Mouse (Mus musculus) megakaryocyte progenitor cell, adult 5-6 weeks (primary cell): ENCODE results near the gene Hc. TPM values are rescaled to one million over a fixed set of nuclear protein-coding genes. Genes with fewer than 3 reads are reported as not detected.
A peak's percentile ranks its signal among the peaks of the same experiment; 100 is the strongest.

Source experiments
- ATAC-seq: replicated peaks from 2 replicates; pipeline ENCODE4 v1.8.0; 2016; ENCODE audit warnings: mild to moderate bottlenecking, moderate TSS enrichment, inconsistent platforms; ENCODE audit not compliant: poor library complexity
- total RNA-seq, 2 experiments: library from RNA; stranded (forward) in 1 of 2; stranded (reverse) in 1 of 2; fragments of 157-497, 149-512 nt in 1 of 2; fragments of 200-1000 nt in 1 of 2; gene quantifications; 2 replicates each; pipeline versions ENCODE4 v1.2.3 to v1.2.4; 2015 to 2017

Gene Hc
- total RNA-seq, 2 experiments from 2014 or later: not detected

- no peak for ATAC-seq
These were observed 83.0 kb downstream of the Hc start for GRCm38 (mm10) chr2:34978226-34978625.

DNA sequence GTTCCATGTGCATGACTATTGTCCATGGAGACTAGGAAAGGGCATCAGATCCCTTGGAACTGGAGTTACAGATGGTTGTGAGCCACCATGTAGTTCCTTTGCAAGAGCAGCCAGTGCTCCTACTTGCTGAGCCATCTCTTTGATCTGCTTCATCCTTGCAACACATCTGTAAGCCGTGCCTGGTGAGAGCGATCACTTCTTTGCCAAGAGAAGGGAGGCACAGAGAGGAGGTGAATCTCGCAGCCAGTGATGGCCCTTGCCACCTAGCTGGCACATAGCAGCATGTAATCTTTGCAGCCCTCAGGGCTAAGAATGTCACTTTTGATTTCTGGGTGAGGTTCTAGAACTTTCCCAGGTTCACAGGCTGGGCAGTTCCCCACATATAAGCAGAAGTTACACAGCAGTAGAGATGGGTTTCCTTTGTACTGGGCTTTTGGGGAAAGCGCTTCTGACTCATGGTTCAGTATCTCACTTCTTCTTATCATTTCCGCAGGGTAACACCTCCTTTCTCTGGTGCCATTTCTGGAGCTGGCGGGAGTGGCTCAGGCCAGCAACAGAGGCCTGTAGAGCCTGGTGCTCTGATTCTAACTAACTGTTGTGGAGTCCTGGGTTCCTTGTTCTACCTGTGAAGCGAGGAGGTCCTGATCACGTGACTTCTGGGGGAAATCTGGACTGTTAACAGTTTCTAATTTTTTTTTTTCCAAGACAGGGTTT lies 84.1 kb downstream of the Hc start:
- peak; percentile 83 for ATAC-seq

DNA sequence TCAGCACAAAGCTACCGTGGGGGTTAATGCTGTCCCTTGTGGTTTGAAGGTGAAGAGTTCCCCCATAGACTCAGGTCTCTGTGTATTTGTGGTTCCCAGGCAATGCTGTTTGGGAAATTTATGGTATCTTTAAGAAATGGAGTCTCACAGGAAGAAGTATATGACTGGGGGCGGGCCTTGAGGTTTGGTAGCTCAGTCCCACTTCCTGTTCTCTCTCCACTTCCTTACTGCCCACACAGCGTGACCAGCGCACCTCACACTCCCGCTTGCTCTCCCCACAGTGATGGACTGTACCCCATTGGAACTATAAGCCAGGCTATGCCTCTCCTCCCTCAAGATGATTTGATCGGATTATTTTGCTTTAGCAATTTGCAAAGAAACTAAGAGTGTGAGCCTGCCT lies 84.8 kb downstream of the Hc start:
- peak; percentile 72 for ATAC-seq

GRCm38 (mm10) chr2:34973087-34973486 lies 88.2 kb downstream of the Hc start:
- no peak for ATAC-seq

GRCm38 (mm10) chr2:34971080-34971888 lies 90.0 kb downstream of the Hc start:
- no peak for ATAC-seq

- peak; percentile 76 for ATAC-seq
These were observed 91.0 kb downstream of the Hc start for GRCm38 (mm10) chr2:34970092-34970750.

DNA sequence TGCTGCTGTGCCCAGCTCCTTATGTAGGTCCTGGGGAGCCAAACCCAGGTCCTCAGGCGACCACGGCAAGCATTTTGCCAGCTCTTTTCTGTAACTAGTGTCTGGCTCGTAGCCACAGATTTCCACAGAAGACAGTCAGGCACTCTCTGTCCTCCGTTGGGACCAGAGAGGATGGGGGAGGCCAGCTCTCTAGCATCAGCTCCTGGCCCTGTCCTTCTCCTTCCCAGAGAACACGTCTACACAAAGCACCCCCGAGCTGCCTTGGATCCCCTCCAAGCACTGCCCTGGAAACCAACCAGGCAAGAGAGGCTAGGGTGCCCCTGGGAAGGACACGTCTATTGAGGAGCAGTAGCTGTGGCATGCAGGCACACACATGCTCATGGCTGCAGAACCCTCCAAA lies 92.1 kb downstream of the Hc start:
- no peak for ATAC-seq

DNA sequence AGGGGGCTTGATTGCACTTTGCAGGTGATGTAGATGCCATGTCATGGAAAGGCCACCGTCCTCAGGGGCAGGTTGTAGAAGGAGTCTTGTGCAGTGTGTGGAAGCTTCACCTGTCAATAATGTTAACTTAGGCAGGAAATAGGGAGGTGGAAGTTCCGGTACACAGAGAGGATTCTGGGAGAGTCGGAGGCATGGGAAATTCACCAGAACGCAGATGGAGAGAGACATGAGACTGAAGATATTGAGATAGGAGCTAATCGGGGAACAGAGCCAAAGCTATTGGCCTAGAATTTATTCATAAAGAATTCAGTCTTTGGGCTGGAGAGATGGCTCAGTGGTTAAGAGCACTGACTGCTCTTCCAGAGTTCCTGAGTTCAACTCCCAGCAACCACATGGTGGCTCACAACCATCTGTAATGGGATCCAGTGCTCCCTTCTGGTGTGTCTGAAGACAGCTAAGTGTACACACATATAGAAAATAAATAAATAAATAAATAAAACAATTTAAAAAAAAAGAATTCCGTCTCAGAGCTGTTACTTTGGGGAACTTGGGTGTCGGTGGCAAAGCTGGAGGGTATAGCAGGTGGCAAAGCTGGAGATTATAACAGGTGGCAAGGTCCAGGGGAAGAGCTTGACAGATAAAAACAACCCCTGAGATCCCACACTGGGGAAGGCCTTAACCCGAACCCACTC lies 94.8 kb downstream of the Hc start:
- no peak for ATAC-seq

DNA sequence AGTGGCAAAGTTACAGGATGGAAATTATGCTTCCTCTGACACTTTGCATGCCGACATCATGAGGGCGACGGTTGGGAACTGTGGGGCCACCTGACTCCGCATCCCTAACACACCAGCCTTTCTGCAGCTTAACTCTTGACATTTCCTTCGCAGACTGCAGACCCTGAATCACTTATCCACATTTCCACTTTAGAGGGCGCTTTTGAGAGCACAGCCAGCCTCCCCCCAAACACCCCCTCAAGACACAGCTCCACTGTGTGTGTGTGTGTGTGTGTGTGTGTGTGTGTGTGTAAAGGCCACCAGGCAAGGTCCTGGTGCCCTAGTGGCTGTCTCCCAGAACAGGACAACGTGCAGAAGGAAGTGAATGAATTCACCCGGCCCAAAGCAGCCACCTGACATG lies 95.4 kb downstream of the Hc start:
- ATAC-seq: no peak

DNA sequence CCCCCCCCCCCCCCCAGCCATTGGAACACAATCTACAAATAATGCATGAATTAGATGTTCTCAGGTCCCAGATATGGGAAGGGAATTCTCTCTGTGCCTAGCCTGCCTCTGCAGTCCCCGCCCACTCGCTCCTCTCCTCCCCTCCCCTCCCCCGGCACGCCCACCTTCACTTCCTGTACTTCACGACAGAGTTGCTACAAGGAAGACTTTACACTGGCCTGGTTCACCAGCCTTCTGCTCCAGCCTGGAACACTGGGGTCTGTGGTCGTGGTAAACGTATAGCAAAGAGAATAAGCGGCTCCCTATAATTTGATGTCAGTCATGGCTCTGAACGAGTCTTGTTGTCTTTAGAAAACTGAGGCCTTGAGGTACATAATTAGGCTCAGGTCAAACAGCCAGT lies 95.9 kb downstream of the Hc start:
- ATAC-seq: peak; percentile 64

- no peak for ATAC-seq
These were observed 96.6 kb downstream of the Hc start for GRCm38 (mm10) chr2:34964651-34965050.

DNA sequence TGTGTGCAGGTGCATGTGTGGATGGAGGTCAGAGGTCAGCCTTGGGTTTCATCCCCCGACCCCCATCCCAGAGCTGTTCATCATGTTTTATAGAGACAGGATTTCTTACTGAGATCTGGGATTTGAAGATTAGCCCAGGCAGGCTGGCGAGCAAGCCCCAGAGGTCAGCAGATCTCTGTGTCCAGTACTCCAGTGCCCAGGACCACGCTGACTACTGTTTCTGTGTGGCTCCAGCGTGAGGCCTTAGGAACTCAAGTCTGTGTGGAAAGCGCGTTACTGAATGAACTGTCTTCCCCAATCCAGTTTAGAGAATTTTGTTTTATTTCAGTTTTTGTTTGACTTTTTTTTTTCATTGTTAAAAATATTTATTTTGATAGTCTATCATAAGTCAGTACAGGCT lies 97.0 kb downstream of the Hc start:
- ATAC-seq: no peak

GRCm38 (mm10) chr2:34963371-34963956 lies 97.8 kb downstream of the Hc start:
- peak; percentile 66 for ATAC-seq

GRCm38 (mm10) chr2:34962893-34963292 lies 98.3 kb downstream of the Hc start:
- no peak for ATAC-seq

- ATAC-seq: no peak
These were observed 99.0 kb downstream of the Hc start for GRCm38 (mm10) chr2:34962211-34962610.

DNA sequence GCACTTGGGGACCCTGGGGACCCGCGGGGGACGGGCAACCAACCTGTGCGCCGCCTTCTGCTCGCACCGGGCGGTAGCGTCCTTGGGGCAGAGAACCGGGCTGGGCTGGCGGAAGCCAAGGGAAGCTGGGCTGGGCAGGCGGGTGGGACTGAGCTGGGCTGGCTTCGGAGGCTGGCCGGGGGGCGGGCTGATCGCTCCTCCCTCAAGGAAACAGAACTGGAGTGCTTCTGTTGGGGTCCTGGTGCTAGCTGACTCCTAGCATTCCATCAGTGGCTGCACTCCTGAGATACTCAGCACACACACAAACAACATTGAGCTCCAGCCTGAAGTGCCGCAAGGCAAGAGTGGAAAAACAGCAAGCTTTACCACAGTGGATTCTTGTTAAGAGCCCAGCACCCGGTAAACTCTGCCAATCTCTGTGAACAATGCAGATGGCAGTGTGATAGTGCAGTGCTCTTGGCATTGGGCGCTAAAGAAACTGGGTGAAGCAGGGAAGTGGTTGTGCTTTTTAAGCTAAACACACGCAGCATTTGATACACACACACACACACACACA lies 99.7 kb downstream of the Hc start, which contains the start of gene Traf1:
Gene Traf1 (minus strand): TSS at position 292 of the 556 bp plus-strand sequence.
- ATAC-seq: peak; percentile 29

- no peak for ATAC-seq
These were observed 100.3 kb downstream of the Hc start for GRCm38 (mm10) chr2:34960966-34961365.

DNA sequence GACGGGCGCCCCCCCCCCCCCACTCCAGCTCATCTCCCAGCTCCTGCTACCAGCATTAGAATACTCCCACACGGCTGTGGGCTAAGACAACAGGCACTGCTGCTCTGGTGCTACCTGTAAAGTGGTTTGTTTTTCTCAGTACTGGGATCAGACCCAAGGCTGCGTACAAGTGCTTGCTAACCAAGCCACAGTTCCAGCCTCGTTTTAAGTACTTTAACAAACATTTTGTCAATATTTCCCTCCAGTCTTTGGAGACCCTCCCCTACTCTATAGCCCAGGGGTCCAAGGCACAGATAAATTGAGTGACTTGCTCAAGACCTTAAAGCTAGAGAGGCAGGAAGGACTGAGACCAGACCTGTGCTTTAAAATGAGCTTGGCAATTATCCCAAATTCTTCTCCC lies 100.8 kb downstream of the Hc start:
- no peak for ATAC-seq

DNA sequence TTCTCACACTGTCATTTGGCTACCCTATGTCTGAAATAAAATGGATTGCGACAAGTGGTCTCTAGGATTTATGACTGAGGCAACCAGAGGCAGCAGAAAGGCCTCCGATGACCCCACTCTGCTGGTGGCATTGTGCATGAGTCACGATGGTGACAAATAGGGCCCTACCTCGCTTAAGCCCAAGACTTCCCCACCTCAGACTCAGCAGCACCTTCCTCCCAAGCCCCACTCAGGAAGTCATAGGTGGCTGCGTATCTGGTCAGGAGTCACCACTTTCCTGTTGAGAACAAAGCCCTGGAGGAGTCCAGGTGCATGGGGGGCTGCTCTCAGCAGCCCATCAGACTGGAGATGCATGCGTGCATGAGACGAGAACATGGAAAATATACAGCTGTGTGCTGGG lies 102.7 kb downstream of the Hc start:
- ATAC-seq: peak; percentile 30; the same call in 1 of the 2 replicates

GRCm38 (mm10) chr2:34958036-34958435 lies 103.2 kb downstream of the Hc start:
- no peak for ATAC-seq
